Mouse (Mus musculus): Measurements from ENCODE around the gene Epha2.

GRCm38 (mm10) chr4:141367997-141368791, 67.2 kb downstream of the Epha2 start, which contains the start of gene Fam131c:
- TF ChIP-seq EP300 (IDR thresholded peaks at IDR 0.05; ENCODE audit: low read depth) (no peak), CTCF (IDR thresholded peaks at IDR 0.05; ENCODE audit: low read depth) (no peak)

All from liver, embryonic 14.5 days (tissue).